Mouse (Mus musculus) limb, embryonic 13.5 days (tissue): ENCODE data around the gene Snapc4. TPM values are rescaled to one million over a fixed set of nuclear protein-coding genes. Genes with fewer than 3 reads are reported as not detected.

Source experiments
- ATAC-seq: fragments of 200-750 bp; cut with Nextera tagmentation; 2 replicates; pipeline ENCODE4 v1.8.0; 2017; ENCODE audit warnings: low read depth, moderate number of reproducible peaks, moderate TSS enrichment; ENCODE audit not compliant: low FRiP score
- H3K27ac ChIP-seq: fragments of 300-500 bp; sonication (generic); 2 replicates; pipeline ENCODE4 v1.5.1; 2015; ENCODE audit warnings: inconsistent platforms, mild to moderate bottlenecking, moderate library complexity
- H3K27me3 ChIP-seq: fragments of 300-500 bp; sonication (generic); 2 replicates; pipeline ENCODE4 v1.6.1; 2015; ENCODE audit warnings: mild to moderate bottlenecking, inconsistent platforms
- H3K36me3 ChIP-seq: fragments of 300-500 bp; sonication (generic); 2 replicates; pipeline ENCODE4 v1.6.1; 2015; ENCODE audit warnings: inconsistent platforms, mild to moderate bottlenecking, moderate library complexity
- H3K4me1 ChIP-seq: fragments of 300-500 bp; sonication (generic); 2 replicates; pipeline ENCODE4 v1.6.1; 2015; ENCODE audit warnings: inconsistent platforms
- H3K4me2 ChIP-seq: fragments of 300-500 bp; sonication (generic); replicated peaks from 2 replicates; pipeline ENCODE4 v1.6.1; 2015; ENCODE audit warnings: inconsistent platforms, mild to moderate bottlenecking, moderate library complexity
- H3K4me3 ChIP-seq: fragments of 300-500 bp; sonication (generic); 2 replicates; pipeline ENCODE4 v1.5.1; 2015; ENCODE audit warnings: moderate library complexity, mild to moderate bottlenecking, inconsistent platforms
- H3K9ac ChIP-seq: fragments of 300-500 bp; sonication (generic); 2 replicates; pipeline ENCODE4 v1.6.1; 2015; ENCODE audit warnings: mild to moderate bottlenecking, inconsistent platforms
- H3K9me3 ChIP-seq: fragments of 300-500 bp; sonication (generic); 2 replicates; pipeline ENCODE4 v1.6.1; 2016; ENCODE audit warnings: inconsistent platforms
- WGBS: fragments of 180-500 bp; shearing (Covaris S2); methylation state at CpG from one replicate; pipeline ENCODE4 v1.1.7; 2015; 5-methylcytosine and 5-hydroxymethylcytosine counted together
- polyA plus RNA-seq: library from polyadenylated mRNA; unstranded; fragments of >200 nt; fragmentation: Nextera tagmentation; extraction: Ambion mirVana; gene quantifications from 2 replicates; pipeline ENCODE4 v1.2.1, GENCODE M21; 2015

The Snapc4 gene
- polyA plus RNA-seq, 1 experiment from 2014 or later, result 36.1 TPM

GRCm38 (mm10) chr2:26315925-26316311 lies 64.5 kb downstream of the Snapc4 start:
- 0 out of 2 replicates have a peak, but pooled peaks have one; percentile 2 for ATAC-seq
- H3K4me1 ChIP-seq, result peaks cover 61% of the 10 kb centered on the region
- 1% methylated on average over 11 of the region's 11 CpGs for WGBS

DNA sequence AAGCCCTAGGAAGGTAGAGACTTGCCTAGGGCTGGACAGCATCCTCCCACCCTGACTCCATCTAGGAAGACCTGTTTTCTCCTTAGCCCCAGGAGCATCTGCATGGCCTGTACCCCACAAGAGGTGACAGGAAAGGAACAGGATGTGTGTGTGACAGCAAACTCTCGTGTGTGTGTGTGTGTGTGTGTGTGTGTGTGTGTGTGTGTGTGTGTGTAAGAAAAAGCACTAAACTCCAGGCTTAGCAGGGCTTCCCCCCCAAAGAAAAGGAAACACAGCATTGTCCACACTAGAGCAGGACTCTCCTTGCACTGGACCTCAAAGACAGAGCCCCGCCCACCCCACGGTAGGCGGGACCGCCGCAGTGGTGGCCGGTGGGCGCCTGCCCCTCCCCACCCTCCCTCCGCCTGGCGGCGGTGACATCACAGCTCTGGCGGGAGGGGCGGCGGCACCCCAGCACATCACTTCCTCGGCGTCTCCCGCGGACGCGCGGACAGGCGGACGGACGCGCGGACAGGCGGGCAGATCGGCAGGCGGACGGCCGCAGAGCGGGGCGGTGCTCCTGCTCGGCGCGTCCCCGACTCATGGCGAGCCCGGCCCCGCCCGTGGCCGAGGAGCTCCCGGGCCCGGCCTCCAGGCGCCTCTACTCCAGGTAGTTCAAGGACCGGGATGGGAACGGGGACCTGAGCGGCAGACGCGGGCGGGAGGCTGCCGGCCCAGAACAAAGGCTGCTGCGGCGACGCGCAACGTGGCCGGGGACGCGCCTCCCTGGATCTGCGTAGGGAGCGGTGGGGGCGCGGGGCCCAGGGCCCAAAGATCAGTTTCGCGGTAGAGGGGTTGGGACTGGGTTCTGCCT lies 65.2 kb downstream of the Snapc4 start, which contains the start of gene Gpsm1:
TSS of gene Gpsm1 (plus strand) at position 444 of the 853 bp plus-strand sequence.
- peaks cover 16% of the 10 kb centered on the region for H3K36me3 ChIP-seq
- H3K27me3 ChIP-seq, result no peaks in the 10 kb centered on the region
- H3K4me1 ChIP-seq, result peaks cover 65% of the 10 kb centered on the region
- ATAC-seq, result peak; percentile 80
- under 1% methylated on average over 60 of the region's 66 CpGs for WGBS
- H3K4me3 ChIP-seq, result peak within 1 kb of the TSS; percentile 92
- H3K9ac ChIP-seq, result peak within 1 kb of the TSS; percentile 95
- H3K4me2 ChIP-seq, result peak within 1 kb of the TSS; percentile 99
- peak within 1 kb of the TSS; percentile 97 for H3K27ac ChIP-seq
- no peaks in the 10 kb centered on the region for H3K9me3 ChIP-seq

More at GRCm38 (mm10) chr2:26315925-26316311, 64.5 kb downstream of the Snapc4 start:
- Histone ChIP-seq H3K27me3 (no peaks in the 10 kb centered on the region), H3K4me3 (peak overlapping the region; percentile 92), H3K9me3 (no peaks in the 10 kb centered on the region), H3K36me3 (peaks cover 16% of the 10 kb centered on the region), H3K9ac (peak overlapping the region; percentile 95), H3K27ac (peak overlapping the region; percentile 97), H3K4me2 (peak overlapping the region; percentile 99)

GRCm38 (mm10) chr2:26314281-26315071 lies 66.0 kb downstream of the Snapc4 start:
- Histone ChIP-seq H3K4me2 (peak overlapping the region; percentile 99), H3K9me3 (no peaks in the 10 kb centered on the region), H3K36me3 (peaks cover 9% of the 10 kb centered on the region), H3K27ac (peak overlapping the region; percentile 97), H3K4me3 (peak overlapping the region; percentile 92), H3K4me1 (peaks cover 65% of the 10 kb centered on the region), H3K27me3 (no peaks in the 10 kb centered on the region), H3K9ac (peak overlapping the region; percentile 48)
- WGBS, result 20% methylated on average over 13 of the region's 13 CpGs
- ATAC-seq, result peak; percentile 14; the same call in 1 of the 2 replicates

GRCm38 (mm10) chr2:26313394-26313793 lies 67.1 kb downstream of the Snapc4 start:
- Histone ChIP-seq H3K36me3 (peaks cover 7% of the 10 kb centered on the region), H3K9me3 (no peaks in the 10 kb centered on the region), H3K27me3 (no peaks in the 10 kb centered on the region), H3K9ac (no peak overlapping the region), H3K27ac (0 out of 2 replicates have a peak overlapping the region, but pooled peaks have one; percentile 3), H3K4me1 (peaks cover 65% of the 10 kb centered on the region), H3K4me2 (no peak overlapping the region), H3K4me3 (no peak overlapping the region)
- WGBS, result 100% methylated on average over 1 of the region's 1 CpGs
- no peak for ATAC-seq

- H3K9me3 ChIP-seq, result no peaks in the 10 kb centered on the region
- H3K27ac ChIP-seq, result no peak overlapping the region
- H3K4me3 ChIP-seq, result no peak overlapping the region
- 65% methylated on average over 2 of the region's 2 CpGs for WGBS
- no peaks in the 10 kb centered on the region for H3K27me3 ChIP-seq
- H3K36me3 ChIP-seq, result peaks cover 1% of the 10 kb centered on the region; the same call in 1 of the 2 replicates
- H3K9ac ChIP-seq, result no peak overlapping the region
- no peak for ATAC-seq
- no peak overlapping the region for H3K4me2 ChIP-seq
- H3K4me1 ChIP-seq, result peaks cover 59% of the 10 kb centered on the region
These were observed 67.6 kb downstream of the Snapc4 start for GRCm38 (mm10) chr2:26312812-26313211.

Other genes starting within 250 kb of the Snapc4 start
- gene Lhx3, start 172.4 kb downstream of the Snapc4 start, polyA plus RNA-seq, result not detected in 2 replicates
- 14.9 and 16.0 TPM in 2 replicates for gene Qsox2, start 143.1 kb downstream of the Snapc4 start, polyA plus RNA-seq
- 0.04 TPM in 1 of 2 replicates, not detected in the other for gene Ccdc187, start 86.1 kb downstream of the Snapc4 start, polyA plus RNA-seq
- 61.5 and 66.6 TPM in 2 replicates for gene Gpsm1, start 65.1 kb downstream of the Snapc4 start, polyA plus RNA-seq
- gene Dnlz, start 28.5 kb downstream of the Snapc4 start, polyA plus RNA-seq, result 28.8 and 29.0 TPM in 2 replicates
- gene Card9, start 19.7 kb downstream of the Snapc4 start, polyA plus RNA-seq, result 0.67 and 1.5 TPM in 2 replicates
- 141 and 146 TPM in 2 replicates for gene Entr1, start 8.7 kb upstream of the Snapc4 start, polyA plus RNA-seq
- gene Pmpca, start 8.7 kb upstream of the Snapc4 start, polyA plus RNA-seq, result 97.3 and 101 TPM in 2 replicates
- 25.7 and 26.7 TPM in 2 replicates for gene Inpp5e, start 28.6 kb upstream of the Snapc4 start, polyA plus RNA-seq
- 24.9 and 28.1 TPM in 2 replicates for gene Sec16a, start 64.6 kb upstream of the Snapc4 start, polyA plus RNA-seq
- gene Notch1, start 136.0 kb upstream of the Snapc4 start, polyA plus RNA-seq, result 13.7 and 15.5 TPM in 2 replicates
- 103 and 105 TPM in 2 replicates for gene Egfl7, start 199.4 kb upstream of the Snapc4 start, polyA plus RNA-seq
- not detected in 2 replicates for gene Gm20532, start 206.0 kb upstream of the Snapc4 start, polyA plus RNA-seq
- gene Agpat2, start 223.8 kb upstream of the Snapc4 start, polyA plus RNA-seq, result 23.1 and 24.6 TPM in 2 replicates
- gene Fam69b, start 247.8 kb upstream of the Snapc4 start, polyA plus RNA-seq, result 61.0 and 61.5 TPM in 2 replicates